Mouse (Mus musculus): ENCODE data around the gene Tax1bp1. TPM values are rescaled to one million over a fixed set of nuclear protein-coding genes. Genes with fewer than 3 reads are reported as not detected.
A peak's percentile ranks its signal among the peaks of the same experiment; 100 is the strongest.
"Not testable (repeated sequence)": the region's sequence is repeated elsewhere in the genome, so short reads cannot be mapped to it uniquely, and the experiment has no call there.

Gene Tax1bp1
- 94.5 and 99.6 TPM in 2 replicates for polyA plus RNA-seq (2012; rRNA removed)

DNA sequence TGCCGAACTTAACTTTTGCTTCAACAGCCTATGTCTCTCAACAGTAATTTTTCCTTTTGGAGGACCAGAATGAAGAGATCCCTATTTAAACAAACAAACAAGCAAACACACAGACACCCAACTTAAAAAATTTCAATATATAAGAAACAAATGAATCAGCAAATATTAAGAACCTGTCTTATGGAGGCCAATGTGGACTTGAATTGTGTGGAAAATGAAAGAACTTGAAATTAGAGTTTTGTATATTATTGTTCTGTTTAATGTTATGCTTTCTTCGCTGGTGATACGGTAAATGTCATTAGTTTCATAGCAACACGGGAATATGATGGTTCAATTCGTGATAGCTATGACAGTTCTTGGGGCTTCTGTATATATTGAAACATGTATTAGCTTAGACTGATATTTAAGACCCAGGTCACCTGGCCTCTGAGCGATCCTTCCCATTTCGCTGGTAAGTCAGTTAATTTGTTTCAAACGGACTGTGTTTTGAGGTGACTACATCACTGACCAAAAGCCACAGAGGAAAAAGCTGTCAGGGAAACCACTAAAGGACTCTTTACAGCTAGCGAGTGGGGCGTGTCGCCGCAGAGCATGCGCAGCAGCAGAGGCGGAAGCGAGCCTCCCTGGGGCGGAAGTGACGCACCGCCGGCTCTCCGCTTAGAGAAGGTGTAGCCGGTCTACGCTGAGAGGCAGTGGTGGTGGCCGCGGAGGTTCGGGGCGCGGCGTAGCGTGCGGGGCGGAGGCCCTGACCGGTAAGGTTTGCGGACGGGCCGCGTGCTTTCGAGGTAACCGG lies at the start of gene Tax1bp1:
Tax1bp1 (plus strand) TSS at position 626 of the 793 bp plus-strand sequence.
- peak; percentile 82 to 94 for DNase-seq (ENCODE audit: extremely low spot score in 1 of 2, low spot score in 1 of 2)

DNA sequence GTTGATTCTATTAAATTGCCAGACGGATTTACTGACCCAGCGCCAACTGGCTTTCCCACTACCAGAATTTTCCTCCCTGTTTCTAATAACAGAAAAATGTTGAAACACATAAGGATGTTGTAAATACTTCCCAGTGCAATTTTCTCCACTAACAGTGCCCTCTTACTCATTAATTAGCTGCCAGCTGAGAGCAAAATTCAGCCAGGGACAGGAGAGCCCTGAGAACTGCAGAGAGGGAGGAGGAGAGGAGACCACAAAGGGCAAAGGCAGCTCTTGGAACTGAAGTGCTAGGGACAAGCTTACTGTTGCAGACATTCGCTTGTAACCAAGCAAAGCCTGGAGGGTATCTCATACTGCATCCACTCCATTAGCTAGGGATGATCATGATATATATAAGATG lies 45.9 kb upstream of the Tax1bp1 start:
- no peak for DNase-seq (ENCODE audit: extremely low spot score in 1 of 2, low spot score in 1 of 2)

DNA sequence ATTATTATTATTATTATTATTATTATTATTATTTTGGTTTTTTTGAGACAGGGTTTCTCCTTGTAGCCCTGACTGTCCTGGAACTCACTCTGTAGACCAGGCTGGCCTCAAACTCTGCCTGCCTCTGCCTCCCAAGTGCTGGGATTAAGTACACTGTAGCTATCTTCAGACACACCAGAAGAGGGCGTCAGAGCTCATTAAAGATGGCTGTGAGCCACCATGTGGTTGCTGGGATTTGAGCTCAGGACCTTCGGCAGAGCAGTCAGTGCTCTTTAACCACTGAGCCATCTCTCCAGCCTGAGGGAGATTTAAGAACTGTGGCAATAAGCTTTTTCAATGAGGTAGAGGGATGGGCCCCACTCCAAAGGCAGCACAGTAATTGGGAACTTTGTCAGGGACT lies 43.7 kb upstream of the Tax1bp1 start:
- not testable (repeated sequence) for DNase-seq (ENCODE audit: extremely low spot score in 1 of 2, low spot score in 1 of 2)

DNA sequence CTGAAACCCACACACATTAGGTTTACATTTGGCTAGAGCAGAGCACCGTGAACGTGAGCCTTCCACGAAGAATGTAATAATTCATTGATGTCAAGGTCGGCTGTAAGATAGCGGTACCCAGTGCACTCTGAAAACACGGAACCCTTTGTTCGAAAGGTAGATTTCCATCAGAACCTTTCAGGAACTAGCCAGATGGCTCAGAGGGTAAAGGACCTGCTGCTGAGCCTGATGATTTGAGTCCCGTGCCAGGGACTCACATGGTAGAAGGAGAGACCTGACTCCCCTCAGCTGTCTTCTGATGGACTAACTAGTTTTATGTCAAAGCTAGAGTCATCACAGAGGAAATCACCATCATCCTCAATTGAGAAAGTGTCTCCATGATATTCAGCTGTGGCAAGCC lies 41.7 kb upstream of the Tax1bp1 start:
- DNase-seq (ENCODE audit: extremely low spot score in 1 of 2, low spot score in 1 of 2) = no peak

- no peak for DNase-seq (ENCODE audit: extremely low spot score in 1 of 2, low spot score in 1 of 2)
Observed at GRCm38 (mm10) chr6:52672539-52672938, 41.0 kb upstream of the Tax1bp1 start.

DNA sequence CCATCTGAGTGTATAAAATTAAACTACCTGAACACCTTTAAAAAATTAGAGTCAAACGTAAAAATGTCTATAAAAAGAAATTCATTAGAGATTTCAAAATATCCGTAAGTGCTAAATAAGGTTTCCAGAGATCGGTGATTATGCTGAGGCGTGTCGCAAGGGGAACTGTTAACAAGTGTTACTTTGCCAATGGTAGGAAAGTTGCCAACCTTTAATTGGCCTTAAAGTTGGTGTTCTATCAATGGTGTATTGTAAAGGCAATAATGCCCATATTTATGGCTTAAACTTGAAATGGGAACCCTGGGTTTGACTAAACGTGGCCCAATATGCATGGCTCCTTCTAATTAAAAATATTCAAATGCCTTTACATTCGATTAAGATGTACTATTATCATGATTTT lies 39.8 kb upstream of the Tax1bp1 start:
- DNase-seq (ENCODE audit: extremely low spot score in 1 of 2, low spot score in 1 of 2) = no peak

DNA sequence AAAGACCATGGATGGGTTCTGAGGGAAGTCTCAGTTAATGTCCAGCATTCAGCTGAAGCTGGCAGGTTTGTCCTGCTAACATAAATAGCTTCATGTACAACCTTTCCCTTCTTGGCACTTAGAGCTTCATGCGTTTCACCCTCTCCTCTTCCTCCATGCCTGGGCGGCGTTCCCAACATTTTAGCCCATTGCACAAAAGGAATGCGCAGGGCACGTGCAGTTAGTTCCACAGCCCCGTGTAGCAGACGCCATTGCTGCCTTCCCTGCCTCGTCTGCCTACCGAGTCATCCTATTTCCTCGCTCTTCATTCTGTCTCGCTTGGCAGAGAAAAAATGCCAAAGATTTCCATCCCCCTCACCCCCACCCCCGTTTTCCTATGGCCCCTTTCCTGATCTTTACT lies 39.0 kb upstream of the Tax1bp1 start:
- DNase-seq (ENCODE audit: extremely low spot score in 1 of 2, low spot score in 1 of 2) = no peak

- DNase-seq (ENCODE audit: extremely low spot score in 1 of 2, low spot score in 1 of 2) = no peak
Observed at GRCm38 (mm10) chr6:52675222-52675921, 38.2 kb upstream of the Tax1bp1 start.

DNA sequence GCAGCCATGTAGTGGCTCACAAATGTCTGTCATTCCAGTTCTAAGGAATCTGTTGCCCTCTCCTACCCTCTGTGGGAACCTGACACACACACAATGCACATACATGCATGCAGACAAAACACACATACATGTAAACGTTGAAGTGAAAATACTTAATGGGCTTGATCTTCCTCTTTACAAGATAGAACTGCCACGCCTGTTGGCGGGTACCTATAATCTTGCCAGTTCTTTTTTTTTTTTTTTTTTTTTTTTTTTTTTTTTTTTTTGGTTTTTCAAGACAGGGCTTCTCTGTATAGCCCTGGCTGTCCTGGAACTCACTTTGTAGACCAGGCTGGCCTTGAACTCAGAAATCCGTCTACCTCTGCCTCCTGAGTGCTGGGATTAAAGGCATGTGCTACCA lies 36.0 kb upstream of the Tax1bp1 start:
- DNase-seq (ENCODE audit: extremely low spot score in 1 of 2, low spot score in 1 of 2) = not testable (repeated sequence)

DNA sequence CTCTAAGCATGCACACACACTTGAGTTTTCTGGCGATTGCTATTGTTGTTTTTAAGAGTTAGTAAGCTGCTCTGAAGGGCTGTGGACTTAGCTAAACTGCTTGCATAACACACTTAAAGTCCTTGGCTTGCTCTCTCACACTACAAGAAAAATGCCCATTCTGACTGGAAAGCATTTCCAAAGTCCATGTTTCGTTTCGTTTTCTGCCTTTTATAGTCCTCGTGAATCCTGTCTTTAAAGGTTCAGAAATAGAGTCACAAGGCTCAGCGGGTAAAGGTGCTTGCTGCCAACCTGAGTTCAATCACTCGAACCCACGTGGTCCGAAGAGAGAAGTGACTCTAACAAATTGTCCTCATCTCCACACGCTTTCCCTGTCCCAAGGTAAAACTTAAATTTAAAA lies 34.0 kb upstream of the Tax1bp1 start:
- no peak for DNase-seq (ENCODE audit: extremely low spot score in 1 of 2, low spot score in 1 of 2)

- no peak for DNase-seq (ENCODE audit: extremely low spot score in 1 of 2, low spot score in 1 of 2)
Observed at GRCm38 (mm10) chr6:52680458-52681032, 33.0 kb upstream of the Tax1bp1 start.

DNA sequence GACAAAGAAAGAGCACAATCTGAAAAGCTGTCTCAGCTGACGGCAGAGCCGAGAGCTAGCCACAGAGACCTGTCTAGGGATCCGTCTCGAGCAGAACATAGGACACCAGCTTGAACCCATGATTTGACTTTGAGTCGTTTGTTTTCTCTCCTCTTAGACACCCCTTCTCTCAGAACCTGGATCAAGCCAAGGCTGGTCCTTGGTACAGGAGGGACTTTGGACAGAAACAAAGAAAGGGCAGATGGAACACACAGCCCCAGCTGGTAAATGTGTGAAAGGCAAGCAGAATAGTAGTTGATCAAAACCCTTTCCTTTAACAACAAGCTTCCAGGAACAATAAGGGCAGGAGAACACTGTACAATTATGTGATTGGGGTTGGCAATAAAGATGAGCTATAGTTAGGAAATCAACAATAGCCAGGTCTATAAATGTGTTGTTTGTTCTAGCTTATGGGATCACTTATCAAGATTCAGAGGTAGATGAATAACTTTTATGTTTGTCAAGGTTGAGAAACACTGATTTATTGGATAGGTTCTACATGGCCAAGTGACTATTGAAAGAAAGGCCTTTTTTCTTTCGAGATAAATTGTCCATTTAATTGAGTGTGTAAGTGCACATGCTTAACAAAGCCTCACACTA lies 31.6 kb upstream of the Tax1bp1 start:
- no peak for DNase-seq (ENCODE audit: extremely low spot score in 1 of 2, low spot score in 1 of 2)

DNA sequence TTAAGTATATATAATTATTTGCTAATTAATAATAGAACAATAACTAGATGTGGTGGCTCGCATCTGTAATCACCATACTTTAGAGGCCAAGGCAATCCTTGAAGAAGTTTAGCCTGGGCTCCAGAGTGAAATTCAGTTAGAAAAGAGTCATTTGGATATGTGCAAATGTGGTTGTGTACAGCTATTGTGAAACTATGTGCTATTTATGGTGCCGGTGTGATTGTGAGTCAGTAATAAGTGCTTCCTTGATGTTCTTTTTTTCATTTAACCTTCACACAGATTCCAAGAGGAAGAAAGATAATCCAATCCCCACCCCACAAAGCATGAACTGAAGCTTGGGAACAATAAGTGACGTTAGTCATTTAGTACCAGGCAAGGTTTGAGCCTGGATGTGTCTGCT lies 30.9 kb upstream of the Tax1bp1 start:
- no peak for DNase-seq (ENCODE audit: extremely low spot score in 1 of 2, low spot score in 1 of 2)

GRCm38 (mm10) chr6:52686901-52687500 lies 26.5 kb upstream of the Tax1bp1 start:
- DNase-seq (ENCODE audit: extremely low spot score in 1 of 2, low spot score in 1 of 2) = no peak

GRCm38 (mm10) chr6:52690365-52690764 lies 23.2 kb upstream of the Tax1bp1 start:
- no peak for DNase-seq (ENCODE audit: extremely low spot score in 1 of 2, low spot score in 1 of 2)

- DNase-seq (ENCODE audit: extremely low spot score in 1 of 2, low spot score in 1 of 2) = no peak
Observed at GRCm38 (mm10) chr6:52691800-52692199, 21.7 kb upstream of the Tax1bp1 start.

- DNase-seq (ENCODE audit: extremely low spot score in 1 of 2, low spot score in 1 of 2) = no peak
Observed at GRCm38 (mm10) chr6:52692451-52693063, 21.0 kb upstream of the Tax1bp1 start.

DNA sequence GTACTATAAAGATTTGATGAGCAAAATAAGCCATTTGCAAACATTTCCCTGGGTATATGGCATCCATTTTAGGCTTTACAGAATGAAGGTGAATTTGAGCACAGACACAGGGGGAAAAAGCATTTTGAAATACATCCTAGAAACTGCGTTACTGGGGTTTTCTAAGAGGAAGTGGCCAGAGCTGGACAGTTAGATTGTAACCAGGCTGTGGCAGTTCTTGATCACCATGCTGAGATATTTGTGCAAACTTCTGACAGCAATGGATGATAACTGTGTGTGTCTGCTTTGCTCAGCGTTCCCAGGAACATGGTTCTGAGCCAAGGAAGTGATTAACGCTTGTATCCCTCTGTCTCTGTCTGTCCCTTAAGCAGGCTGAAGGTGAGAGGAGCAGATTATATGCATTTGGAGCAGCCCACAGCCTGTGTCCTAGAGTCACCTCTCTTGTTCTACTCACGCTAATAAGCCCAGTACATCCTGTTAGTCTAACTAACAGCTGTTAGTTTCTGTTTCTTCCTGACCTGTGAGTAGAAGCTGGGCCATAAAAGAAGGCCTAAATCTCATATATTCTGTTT lies 15.5 kb upstream of the Tax1bp1 start:
- DNase-seq (ENCODE audit: extremely low spot score in 1 of 2, low spot score in 1 of 2) = no peak

DNA sequence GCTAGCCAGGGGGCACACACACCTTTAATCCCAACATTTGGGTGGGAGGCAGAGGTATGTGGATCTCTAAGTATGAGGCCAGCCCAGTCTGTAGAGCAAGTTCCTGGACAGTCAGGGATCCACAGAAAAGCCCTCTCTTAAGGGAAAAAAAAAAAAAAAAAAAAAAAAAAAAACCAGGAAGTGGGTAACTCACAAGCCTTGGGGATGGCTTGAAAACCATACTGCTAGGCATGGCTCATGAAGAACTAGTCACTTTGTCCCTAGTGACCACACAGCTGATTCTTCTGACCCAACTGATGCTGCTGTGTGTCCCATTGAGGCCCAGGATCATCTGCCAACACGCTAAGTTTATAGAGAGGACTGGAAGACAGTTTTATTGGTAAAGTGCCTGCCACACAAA lies 14.5 kb upstream of the Tax1bp1 start:
- no peak for DNase-seq (ENCODE audit: extremely low spot score in 1 of 2, low spot score in 1 of 2)

DNA sequence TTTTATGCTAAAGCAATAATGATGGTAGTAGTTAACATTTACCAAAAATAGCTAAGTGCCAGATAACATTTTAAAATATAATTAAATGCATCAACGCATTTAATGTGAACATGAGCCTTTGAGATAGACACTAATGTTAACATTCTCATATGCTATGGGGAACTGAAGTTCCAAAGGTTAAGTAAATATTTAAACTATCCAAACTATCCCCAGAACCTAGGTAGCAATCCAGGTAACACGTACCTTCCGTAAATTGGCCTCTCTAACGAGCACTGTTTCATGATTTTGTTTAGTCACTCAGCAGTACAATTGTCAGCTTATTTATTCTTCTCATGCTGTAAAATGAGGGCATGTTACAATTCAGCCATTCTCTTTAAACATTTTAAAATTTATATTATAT lies 13.6 kb upstream of the Tax1bp1 start:
- no peak for DNase-seq (ENCODE audit: extremely low spot score in 1 of 2, low spot score in 1 of 2)

All from frontal cortex, adult 2 months (tissue).